Mouse (Mus musculus): ENCODE measurements around the gene Cpne1. TPM values are rescaled to one million over a fixed set of nuclear protein-coding genes. Genes with fewer than 3 reads are reported as not detected.

Cpne1 gene
- total and polyA plus RNA-seq, 3 experiments = 33.0 to 39.8 (median 34.0) TPM

- dilution Hi-C loops (cut with MboI; ENCODE audit: extremely low pct_ligation_motif_present, extremely low pct_unique_long_range_greater_than_20kb, low sequenced_read_pairs) (no loop called here), in situ Hi-C loops (cut with MboI; ENCODE audit: low pct_ligation_motif_present, low pct_unique_long_range_greater_than_20kb, low sequenced_read_pairs) (loop anchor here (25.0 kb wide), 1 partner anchor 290 kb away; the partner anchor contains the start of genes Eif6 and Fam83c)
- Histone ChIP-seq H3K4me2 (ENCODE audit: insufficient read depth, low read depth, poor library complexity, severe bottlenecking) (no peak within 1 kb of the TSS), H3K9me3 (replicated peaks; ENCODE audit: low read length) (no peaks in the 10 kb centered on the region), H3K79me2 (replicated peaks; ENCODE audit: control insufficient read depth, extremely low read depth, insufficient read depth, poor library complexity, severe bottlenecking) (no peaks in the 10 kb centered on the region), H3K4me1 (ENCODE audit: control insufficient read depth in 1 of 2, insufficient read depth in 2 of 2) (no peaks in the 10 kb centered on the region), H3K27ac (ENCODE audit: insufficient read depth, low read depth) (no peak within 1 kb of the TSS), H3K36me3 (replicated peaks in 1 of 2; ENCODE audit: control insufficient read depth in 1 of 2, insufficient read depth in 1 of 2, low read length in 1 of 2) (peaks cover 54 to 83% of the 10 kb centered on the region in 2 experiments), H3K4me3 (replicated peaks in 1 of 3; ENCODE audit: low read depth in 2 of 3, low read length in 2 of 3, poor library complexity in 1 of 3) (no peak within 1 kb of the TSS), H3K27me3 (replicated peaks) (no peaks in the 10 kb centered on the region), H3K9ac (ENCODE audit: insufficient read depth, low read depth) (no peak within 1 kb of the TSS)
- no peak for TF ChIP-seq IRF4 (IDR thresholded peaks at IDR 0.05; ENCODE audit: low read depth, low read length)
- no peak for TF ChIP-seq MAFK (IDR thresholded peaks at IDR 0.05; ENCODE audit: insufficient replicate concordance, low read length)
- TF ChIP-seq NRF1 (IDR thresholded peaks at IDR 0.05; ENCODE audit: low read depth, low read length) = no peak
- no peak for TF ChIP-seq JUND (conservative IDR thresholded peaks at IDR 0.05; ENCODE audit: low read depth, low read length)
- no peak for TF ChIP-seq JUN (IDR thresholded peaks at IDR 0.05; ENCODE audit: insufficient read depth, low read depth, low read length)
- TF ChIP-seq KAT2A (IDR thresholded peaks at IDR 0.05; ENCODE audit: insufficient replicate concordance, low read length) = no peak
- no peak for TF ChIP-seq SIN3A (IDR thresholded peaks at IDR 0.05; ENCODE audit: low read length)
- no peak for TF ChIP-seq EP300 (IDR thresholded peaks at IDR 0.05; ENCODE audit: low read length)
- no peak for TF ChIP-seq MAX (IDR thresholded peaks at IDR 0.05; ENCODE audit: low read length)
- no peak for TF ChIP-seq POLR2A (IDR thresholded peaks at IDR 0.05; ENCODE audit: low read depth, low read length)
- no peak for TF ChIP-seq TBP (conservative IDR thresholded peaks at IDR 0.05; ENCODE audit: low read depth, low read length)
- no peak for TF ChIP-seq CHD2 (IDR thresholded peaks at IDR 0.05; ENCODE audit: low read length)
- TF ChIP-seq PAX5 (IDR thresholded peaks at IDR 0.05; ENCODE audit: low read length) = no peak
- no peak for TF ChIP-seq UBTF (IDR thresholded peaks at IDR 0.05; ENCODE audit: low read depth, low read length)
- TF ChIP-seq RAD21 (IDR thresholded peaks at IDR 0.05; ENCODE audit: low read depth, low read length) = no peak
- DNase-seq (ENCODE audit: extremely low read depth) = no peak
Measured at GRCm38 (mm10) chr2:156126992-156127391, 15.2 kb upstream of the Cpne1 start, which contains the start of gene Gm28036. TSS of gene Gm28036 (minus strand) at chr2:156127092.

- peaks cover 43 to 62% of the 10 kb centered on the region in 2 experiments for H3K36me3 ChIP-seq (replicated peaks in 1 of 2; ENCODE audit: control insufficient read depth in 1 of 2, insufficient read depth in 1 of 2, low read length in 1 of 2)
- peaks cover 4% of the 10 kb centered on the region for H3K9me3 ChIP-seq (replicated peaks; ENCODE audit: low read length)
- H3K27me3 ChIP-seq (replicated peaks) = no peaks in the 10 kb centered on the region
- dilution Hi-C loops (cut with MboI; ENCODE audit: extremely low pct_ligation_motif_present, extremely low pct_unique_long_range_greater_than_20kb, low sequenced_read_pairs) (no loop called here), in situ Hi-C loops (cut with MboI; ENCODE audit: low pct_ligation_motif_present, low pct_unique_long_range_greater_than_20kb, low sequenced_read_pairs) (no loop called here)
- no peak overlapping the region for H3K4me3 ChIP-seq (replicated peaks in 1 of 3; ENCODE audit: low read depth in 2 of 3, low read length in 2 of 3, poor library complexity in 1 of 3)
- no peak overlapping the region for H3K4me2 ChIP-seq (ENCODE audit: insufficient read depth, low read depth, poor library complexity, severe bottlenecking)
- no peak for DNase-seq (ENCODE audit: extremely low read depth)
- H3K79me2 ChIP-seq (replicated peaks; ENCODE audit: control insufficient read depth, extremely low read depth, insufficient read depth, poor library complexity, severe bottlenecking) = no peaks in the 10 kb centered on the region
- H3K4me1 ChIP-seq (ENCODE audit: control insufficient read depth in 1 of 2, insufficient read depth in 2 of 2) = no peaks in the 10 kb centered on the region
- TF ChIP-seq SMC3 (IDR thresholded peaks at IDR 0.05; ENCODE audit: low read depth, low read length) = no peak
- TF ChIP-seq JUN (IDR thresholded peaks at IDR 0.05; ENCODE audit: insufficient read depth, low read depth, low read length) = no peak
- TF ChIP-seq MXI1 (IDR thresholded peaks at IDR 0.05; ENCODE audit: low read depth, low read length) = no peak
- TF ChIP-seq E2F4 (IDR thresholded peaks at IDR 0.05; ENCODE audit: insufficient replicate concordance, low read depth, low read length) = no peak
- no peak for TF ChIP-seq KAT2A (IDR thresholded peaks at IDR 0.05; ENCODE audit: insufficient replicate concordance, low read length)
- TF ChIP-seq SIN3A (IDR thresholded peaks at IDR 0.05; ENCODE audit: low read length) = no peak
- TF ChIP-seq ELF1 (IDR thresholded peaks at IDR 0.05; ENCODE audit: low read depth, low read length) = no peak
- TF ChIP-seq RAD21 (IDR thresholded peaks at IDR 0.05; ENCODE audit: low read depth, low read length) = no peak
- TF ChIP-seq MAX (IDR thresholded peaks at IDR 0.05; ENCODE audit: low read length) = no peak
- no peak for TF ChIP-seq MYC (IDR thresholded peaks at IDR 0.05; ENCODE audit: low read depth, low read length)
- no peak for TF ChIP-seq BHLHE40 (IDR thresholded peaks at IDR 0.05; ENCODE audit: low read depth, low read length)
- no peak for TF ChIP-seq UBTF (IDR thresholded peaks at IDR 0.05; ENCODE audit: low read depth, low read length)
- TF ChIP-seq CHD1 (IDR thresholded peaks at IDR 0.05; ENCODE audit: low read depth, low read length) = no peak
- no peak for TF ChIP-seq ZC3H11A (IDR thresholded peaks at IDR 0.05; ENCODE audit: low read depth, low read length)
- no peak for TF ChIP-seq CTCF (conservative IDR thresholded peaks at IDR 0.05 in 1 of 2, IDR thresholded peaks at IDR 0.05 in 1 of 2; ENCODE audit: low read depth in 2 of 2, low read length in 2 of 2)
- TF ChIP-seq USF1 (IDR thresholded peaks at IDR 0.05; ENCODE audit: low read depth, low read length) = no peak
- no peak overlapping the region for H3K27ac ChIP-seq (ENCODE audit: insufficient read depth, low read depth)
- no peak overlapping the region for H3K9ac ChIP-seq (ENCODE audit: insufficient read depth, low read depth)
Measured at GRCm38 (mm10) chr2:156123731-156124130, 12.0 kb upstream of the Cpne1 start.

All from CH12.LX (cell line).